Mouse (Mus musculus): ENCODE results near the gene Smarcd2. TPM values are rescaled to one million over a fixed set of nuclear protein-coding genes. Genes with fewer than 3 reads are reported as not detected.
A peak's percentile ranks its signal among the peaks of the same experiment; 100 is the strongest.

Gene Smarcd2
- polyA plus RNA-seq, 1 experiment, result 76.9 TPM

GRCm38 (mm10) chr11:106308162-106308561, 35.4 kb upstream of the Smarcd2 start:
- Histone ChIP-seq H3K27ac (ENCODE audit: control insufficient read depth, insufficient read depth, low read depth, low read length, poor library complexity) (peak overlapping the region; percentile 79), H3K4me1 (ENCODE audit: control insufficient read depth, insufficient read depth, low read length) (no peaks in the 10 kb centered on the region; the same call in 1 of the 2 replicates), H3K4me3 (replicated peaks; ENCODE audit: control insufficient read depth, low read depth, low read length) (no peak overlapping the region)
- WGBS, result 63% methylated on average over 11 of the region's 11 CpGs
- TF ChIP-seq CTCF (IDR thresholded peaks at IDR 0.05; ENCODE audit: control insufficient read depth, insufficient read depth, low read length), result no peak
- peak; percentile 44; the same call in 1 of the 2 replicates for TF ChIP-seq POLR2A (IDR thresholded peaks at IDR 0.05; ENCODE audit: borderline replicate concordance, control insufficient read depth, low read depth, low read length)

- Histone ChIP-seq H3K27ac (ENCODE audit: control insufficient read depth, insufficient read depth, low read depth, low read length, poor library complexity) (peak overlapping the region; percentile 47; the same call in 1 of the 2 replicates), H3K4me3 (replicated peaks; ENCODE audit: control insufficient read depth, low read depth, low read length) (no peak overlapping the region), H3K4me1 (ENCODE audit: control insufficient read depth, insufficient read depth, low read length) (no peaks in the 10 kb centered on the region; the same call in 1 of the 2 replicates)
- WGBS, result 70% methylated on average over 5 of the region's 5 CpGs
- TF ChIP-seq CTCF (IDR thresholded peaks at IDR 0.05; ENCODE audit: control insufficient read depth, insufficient read depth, low read length) (no peak), POLR2A (IDR thresholded peaks at IDR 0.05; ENCODE audit: borderline replicate concordance, control insufficient read depth, low read depth, low read length) (no peak)
These were observed 34.7 kb upstream of the Smarcd2 start for GRCm38 (mm10) chr11:106307432-106307831.

- Histone ChIP-seq H3K4me3 (replicated peaks; ENCODE audit: control insufficient read depth, low read depth, low read length) (no peak overlapping the region), H3K4me1 (ENCODE audit: control insufficient read depth, insufficient read depth, low read length) (no peaks in the 10 kb centered on the region; the same call in 1 of the 2 replicates), H3K27ac (ENCODE audit: control insufficient read depth, insufficient read depth, low read depth, low read length, poor library complexity) (peak overlapping the region; percentile 42)
- 71% methylated on average over 9 of the region's 9 CpGs for WGBS
- no peak for TF ChIP-seq CTCF (IDR thresholded peaks at IDR 0.05; ENCODE audit: control insufficient read depth, insufficient read depth, low read length)
- no peak for TF ChIP-seq POLR2A (IDR thresholded peaks at IDR 0.05; ENCODE audit: borderline replicate concordance, control insufficient read depth, low read depth, low read length)
These were observed 34.0 kb upstream of the Smarcd2 start for GRCm38 (mm10) chr11:106306758-106307157.

- no peaks in the 10 kb centered on the region; the same call in 1 of the 2 replicates for H3K4me1 ChIP-seq (ENCODE audit: control insufficient read depth, insufficient read depth, low read length)
- H3K4me3 ChIP-seq (replicated peaks; ENCODE audit: control insufficient read depth, low read depth, low read length), result no peak overlapping the region
- H3K27ac ChIP-seq (ENCODE audit: control insufficient read depth, insufficient read depth, low read depth, low read length, poor library complexity), result peak overlapping the region; percentile 40
- 82% methylated on average over 3 of the region's 3 CpGs for whole genome bisulfite sequencing
- no peak for TF ChIP-seq POLR2A (IDR thresholded peaks at IDR 0.05; ENCODE audit: borderline replicate concordance, control insufficient read depth, low read depth, low read length)
- TF ChIP-seq CTCF (IDR thresholded peaks at IDR 0.05; ENCODE audit: control insufficient read depth, insufficient read depth, low read length), result no peak
These were observed 33.3 kb upstream of the Smarcd2 start for GRCm38 (mm10) chr11:106306065-106306385.

DNA sequence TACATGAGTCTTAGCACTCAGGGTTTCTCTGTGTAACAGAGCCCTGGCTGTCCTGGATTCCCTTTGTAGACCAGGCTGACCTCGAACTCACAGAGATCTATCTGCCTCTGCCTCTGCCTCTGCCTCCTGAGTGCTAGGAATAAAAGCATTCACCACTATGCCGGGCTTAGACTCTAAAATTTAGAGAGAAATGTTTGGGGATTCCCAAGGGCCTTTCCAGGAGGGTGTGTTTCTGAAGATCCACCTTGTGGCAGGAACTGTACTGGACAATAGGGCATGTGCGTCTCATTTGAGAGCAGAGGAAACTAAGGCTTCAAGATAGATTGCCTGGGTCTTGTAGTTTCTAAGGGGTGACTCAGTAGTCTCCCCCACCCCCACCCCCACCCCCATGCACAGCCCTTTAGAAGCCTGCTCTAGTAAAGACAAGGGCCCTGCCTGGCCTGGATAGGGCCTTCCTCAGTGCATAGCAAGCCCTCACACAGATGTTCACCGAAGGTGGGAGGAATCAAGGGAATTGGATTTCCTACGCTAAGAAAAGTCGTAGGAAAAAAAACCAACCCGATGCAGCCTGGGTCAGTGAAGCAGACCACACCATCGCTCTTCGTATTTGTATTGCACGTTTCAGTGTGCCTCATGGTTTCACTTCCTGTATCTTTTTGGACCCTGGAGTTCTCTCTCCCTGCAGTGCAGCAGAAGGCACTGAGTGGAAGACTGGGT, 32.7 kb upstream of the Smarcd2 start:
- Histone ChIP-seq H3K27ac (ENCODE audit: control insufficient read depth, insufficient read depth, low read depth, low read length, poor library complexity) (peak overlapping the region; percentile 68), H3K4me3 (replicated peaks; ENCODE audit: control insufficient read depth, low read depth, low read length) (no peak overlapping the region), H3K4me1 (ENCODE audit: control insufficient read depth, insufficient read depth, low read length) (no peaks in the 10 kb centered on the region; the same call in 1 of the 2 replicates)
- WGBS, result 45% methylated on average over 10 of the region's 10 CpGs
- TF ChIP-seq POLR2A (IDR thresholded peaks at IDR 0.05; ENCODE audit: borderline replicate concordance, control insufficient read depth, low read depth, low read length), result no peak
- TF ChIP-seq CTCF (IDR thresholded peaks at IDR 0.05; ENCODE audit: control insufficient read depth, insufficient read depth, low read length), result no peak

DNA sequence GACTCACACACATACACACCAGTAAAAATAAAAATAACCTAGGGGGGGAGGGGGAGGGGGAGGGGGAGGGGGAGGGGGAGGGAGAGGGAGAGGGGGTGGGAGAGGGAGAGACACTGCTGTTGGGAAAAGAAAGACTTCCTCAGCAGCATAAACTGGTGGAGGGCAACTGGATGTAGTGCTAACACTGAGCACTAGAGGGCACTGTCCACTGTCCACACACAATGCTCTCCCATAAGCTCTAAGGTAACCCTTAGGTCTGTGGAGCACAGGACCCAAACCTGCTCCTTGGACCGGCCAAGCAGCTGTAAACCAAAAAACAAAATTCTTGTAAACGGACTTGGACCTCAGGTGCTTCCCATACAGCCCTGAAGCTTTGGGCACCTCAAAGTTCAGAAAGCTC, 29.9 kb upstream of the Smarcd2 start:
- TF ChIP-seq POLR2A (IDR thresholded peaks at IDR 0.05; ENCODE audit: borderline replicate concordance, control insufficient read depth, low read depth, low read length) (no peak), CTCF (IDR thresholded peaks at IDR 0.05; ENCODE audit: control insufficient read depth, insufficient read depth, low read length) (peak; percentile 94)
- H3K4me3 ChIP-seq (replicated peaks; ENCODE audit: control insufficient read depth, low read depth, low read length), result no peak overlapping the region
- no peak overlapping the region for H3K27ac ChIP-seq (ENCODE audit: control insufficient read depth, insufficient read depth, low read depth, low read length, poor library complexity)
- WGBS, result 2% methylated on average over 2 of the region's 2 CpGs
- H3K4me1 ChIP-seq (ENCODE audit: control insufficient read depth, insufficient read depth, low read length), result no peaks in the 10 kb centered on the region; the same call in 1 of the 2 replicates

- WGBS, result 76% methylated on average over 9 of the region's 9 CpGs
- Histone ChIP-seq H3K4me3 (replicated peaks; ENCODE audit: control insufficient read depth, low read depth, low read length) (no peak within 1 kb of the TSS), H3K4me1 (ENCODE audit: control insufficient read depth, insufficient read depth, low read length) (no peaks in the 10 kb centered on the region; the same call in 1 of the 2 replicates), H3K27ac (ENCODE audit: control insufficient read depth, insufficient read depth, low read depth, low read length, poor library complexity) (no peak within 1 kb of the TSS)
- TF ChIP-seq CTCF (IDR thresholded peaks at IDR 0.05; ENCODE audit: control insufficient read depth, insufficient read depth, low read length), result no peak
- no peak for TF ChIP-seq POLR2A (IDR thresholded peaks at IDR 0.05; ENCODE audit: borderline replicate concordance, control insufficient read depth, low read depth, low read length)
These were observed 29.0 kb upstream of the Smarcd2 start, which contains the start of gene Gh for GRCm38 (mm10) chr11:106301765-106302164. TSS of gene Gh (minus strand) at chr11:106301865.

DNA sequence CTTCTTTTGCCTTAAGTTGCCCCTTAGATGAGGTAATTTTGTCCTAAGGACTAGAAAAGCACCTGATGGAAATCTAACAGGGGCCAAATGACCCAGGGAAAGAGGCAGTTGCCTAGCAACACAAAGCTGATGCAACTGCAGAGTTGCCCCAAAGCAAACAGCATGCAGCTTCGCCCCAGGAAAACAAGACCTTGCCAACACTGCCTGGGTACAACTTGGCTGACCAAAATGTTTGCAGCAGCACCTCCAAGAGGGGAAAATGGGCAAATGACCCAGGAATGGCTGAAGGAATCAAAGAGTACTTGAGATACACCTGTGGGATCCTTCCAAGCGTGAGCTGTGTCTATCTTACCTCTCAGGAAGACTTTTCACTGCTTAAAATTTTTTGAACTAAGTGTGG, 19.1 kb upstream of the Smarcd2 start:
- no peaks in the 10 kb centered on the region for H3K4me1 ChIP-seq (ENCODE audit: control insufficient read depth, insufficient read depth, low read length)
- WGBS, result 70% methylated on average over 2 of the region's 2 CpGs
- TF ChIP-seq POLR2A (IDR thresholded peaks at IDR 0.05; ENCODE audit: borderline replicate concordance, control insufficient read depth, low read depth, low read length), result no peak
- TF ChIP-seq CTCF (IDR thresholded peaks at IDR 0.05; ENCODE audit: control insufficient read depth, insufficient read depth, low read length), result no peak
- no peak overlapping the region for H3K4me3 ChIP-seq (replicated peaks; ENCODE audit: control insufficient read depth, low read depth, low read length)
- H3K27ac ChIP-seq (ENCODE audit: control insufficient read depth, insufficient read depth, low read depth, low read length, poor library complexity), result no peak overlapping the region

Data from bone marrow, adult 2 months (tissue).